Mouse (Mus musculus): ENCODE measurements at regions not wholly inside any gene's neighbourhood (a gene's known extent, or its start where the extent isn't known, plus 50 kb on each side); places are given as distances from the start of the nearest gene placed in this dataset.

DNA sequence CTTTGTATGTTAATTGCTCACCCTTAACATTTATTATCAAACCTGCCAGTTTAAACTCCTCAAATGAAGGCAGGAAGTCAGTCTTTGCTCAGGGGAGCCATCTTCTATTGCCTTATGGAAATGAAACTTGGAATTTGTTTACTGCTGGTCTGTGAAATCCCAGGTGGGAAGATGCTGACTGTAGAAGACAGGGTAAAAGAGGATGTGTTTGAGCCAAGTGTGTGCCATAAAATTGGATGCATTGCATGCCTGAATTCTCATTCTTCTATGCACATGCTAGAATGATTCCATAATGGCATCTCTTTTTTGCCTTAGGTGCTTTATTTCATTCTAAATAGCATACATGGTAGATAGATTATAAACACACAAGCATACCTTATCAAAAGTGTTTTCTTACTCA is 1249.9 kb upstream of the Lrrc6 start:
- TF ChIP-seq CTCF (IDR thresholded peaks at IDR 0.05): no peak
- no peak for TF ChIP-seq EP300 (IDR thresholded peaks at IDR 0.05)

Data from lung, postnatal 0 days (tissue).